Mouse (Mus musculus) E14TG2a.4 (cell line): Measurements from ENCODE around the gene Ntm.
A peak's percentile ranks its signal among the peaks of the same experiment; 100 is the strongest.

Source experiments
- CTCF ChIP-seq: conservative IDR thresholded peaks from 2 replicates; pipeline ENCODE4 v1.5.1; 2014; ENCODE audit warnings: low read length
- POU5F1 ChIP-seq: IDR thresholded peaks from 2 replicates; pipeline ENCODE4 v1.6.1; 2014; ENCODE audit warnings: low read length, borderline replicate concordance

DNA sequence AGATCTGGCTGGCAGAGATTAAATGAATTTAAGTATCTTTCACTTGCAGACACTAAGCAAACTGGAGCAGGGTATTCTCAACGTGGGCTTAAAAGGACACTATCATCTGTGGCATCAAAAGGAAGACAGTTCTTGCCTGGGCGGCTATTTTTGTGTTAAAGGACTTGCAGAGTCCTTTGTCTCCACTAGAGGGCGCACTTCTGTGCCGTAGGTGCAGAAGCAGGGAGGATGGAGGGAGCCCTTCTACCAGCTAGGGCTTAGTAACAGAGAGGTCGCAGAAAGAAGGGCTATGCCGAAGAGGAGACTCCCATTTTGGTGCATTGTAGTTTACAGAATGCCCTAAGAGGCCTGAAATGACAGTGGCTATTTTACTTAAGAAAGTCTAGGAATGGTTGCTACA is 308.1 kb downstream of the Ntm start:
- TF ChIP-seq CTCF, result peak; percentile 97
- TF ChIP-seq POU5F1, result no peak
